7 mouse cellular contexts compared by ENCODE assay signal in genomic region chr6:135362459-135363159, GRCm38 (mm10). TPM values are rescaled to one million over a fixed set of nuclear protein-coding genes. Genes with fewer than 3 reads are reported as not detected.
DNase-seq lines count a peak whose midpoint lies in the region; ATAC-seq and TF ChIP-seq lines count a peak whose summit lies in the region.

Emp1 (plus strand) TSS chr6:135362545.

- H3K36me3 ChIP-seq in hindbrain, postnatal 0 days (ENCODE audit: insufficient read depth, low read length) = no peaks in the 10 kb centered on the region
- no peaks in the 10 kb centered on the region for H3K36me3 ChIP-seq in midbrain, embryonic 13.5 days
- no peaks in the 10 kb centered on the region for H3K36me3 ChIP-seq in stomach, embryonic 14.5 days (ENCODE audit: control insufficient read depth, insufficient read depth, low read length)

- H3K9me3 ChIP-seq in hindbrain, postnatal 0 days (ENCODE audit: low read length) = no peaks in the 10 kb centered on the region
- H3K9me3 ChIP-seq in midbrain, embryonic 13.5 days = no peaks in the 10 kb centered on the region
- no peaks in the 10 kb centered on the region for H3K9me3 ChIP-seq in stomach, embryonic 14.5 days (ENCODE audit: control insufficient read depth, low read depth, low read length)

- no peaks in the 10 kb centered on the region for H3K27me3 ChIP-seq in hindbrain, postnatal 0 days (ENCODE audit: insufficient read depth, low read length)
- no peaks in the 10 kb centered on the region for H3K27me3 ChIP-seq in midbrain, embryonic 13.5 days
- H3K27me3 ChIP-seq in stomach, embryonic 14.5 days (ENCODE audit: control insufficient read depth, insufficient read depth, low read length) = no peaks in the 10 kb centered on the region

- intact Hi-C loops in gastrocnemius, postnatal 36 days (cut with DNase I) = no loop called here
- intact Hi-C loops in left cerebral cortex, postnatal 36 days (cut with DNase I) = loop anchor here (5.0 kb wide), 1 partner anchor 45 kb away; no protein-coding TSS in a partner anchor

- ATAC-seq in hindbrain, postnatal 0 days = no peak
- peak; percentile 45; the same call in 1 of the 2 replicates for ATAC-seq in midbrain, embryonic 13.5 days
- peak; percentile 38 for ATAC-seq in stomach, embryonic 14.5 days (ENCODE audit: insufficient number of reproducible peaks, insufficient read depth, low FRiP score, low read depth)

- no peak for TF ChIP-seq CTCF in hindbrain, postnatal 0 days (IDR thresholded peaks at IDR 0.05; ENCODE audit: low read depth)

- peak within 1 kb of the TSS; percentile 41 for H3K4me2 ChIP-seq in hindbrain, postnatal 0 days (ENCODE audit: low read depth, low read length)
- no peak within 1 kb of the TSS; the same call in 1 of the 2 replicates for H3K4me2 ChIP-seq in midbrain, embryonic 13.5 days (replicated peaks)
- peak within 1 kb of the TSS; percentile 39 for H3K4me2 ChIP-seq in stomach, embryonic 14.5 days (replicated peaks; ENCODE audit: low read depth, low read length)

- DNase-seq in Muller cell, postnatal 12 days (ENCODE audit: inconsistent ontology term) = peak; percentile 96
- DNase-seq in adrenal gland, postnatal 4 days (ENCODE audit: low spot score in 2 of 2) = peak in 1 of 2 experiments; percentile 56
- peak; percentile 84 to 90 for DNase-seq in gastrocnemius, postnatal 36 days
- DNase-seq in hindbrain, postnatal 0 days (ENCODE audit: low spot score) = peak; percentile 67
- DNase-seq in left cerebral cortex, postnatal 36 days (ENCODE audit: low spot score in 2 of 2) = peak; percentile 60 to 67

- peak within 1 kb of the TSS; percentile 22; the same call in 1 of the 2 replicates for H3K9ac ChIP-seq in hindbrain, postnatal 0 days (replicated peaks; ENCODE audit: low read length)
- no peak within 1 kb of the TSS; the same call in 1 of the 2 replicates for H3K9ac ChIP-seq in midbrain, embryonic 13.5 days (replicated peaks)
- peak within 1 kb of the TSS; percentile 25 for H3K9ac ChIP-seq in stomach, embryonic 14.5 days (replicated peaks; ENCODE audit: low read depth, low read length)

- WGBS in hindbrain, postnatal 0 days = 22% methylated on average over 13 of the region's 13 CpGs
- 37% methylated on average over 13 of the region's 13 CpGs for WGBS in midbrain, embryonic 13.5 days
- 17% methylated on average over 13 of the region's 13 CpGs for WGBS in stomach, embryonic 14.5 days

- peaks cover 10% of the 10 kb centered on the region for H3K4me1 ChIP-seq in hindbrain, postnatal 0 days (ENCODE audit: insufficient read depth, low read length)
- H3K4me1 ChIP-seq in midbrain, embryonic 13.5 days (replicated peaks) = peaks cover 5% of the 10 kb centered on the region
- peaks cover 16% of the 10 kb centered on the region; the same call in 1 of the 2 replicates for H3K4me1 ChIP-seq in stomach, embryonic 14.5 days (ENCODE audit: control insufficient read depth, insufficient read depth, low read length)

- H3K4me3 ChIP-seq in hindbrain, postnatal 0 days (ENCODE audit: low read length) = peak within 1 kb of the TSS; percentile 19
- no peak within 1 kb of the TSS for H3K4me3 ChIP-seq in midbrain, embryonic 13.5 days (replicated peaks)
- H3K4me3 ChIP-seq in stomach, embryonic 14.5 days (ENCODE audit: low read depth, low read length) = peak within 1 kb of the TSS; percentile 38

- H3K27ac ChIP-seq in hindbrain, postnatal 0 days = peak within 1 kb of the TSS; percentile 38; the same call in 1 of the 2 replicates
- no peak within 1 kb of the TSS for H3K27ac ChIP-seq in midbrain, embryonic 13.5 days
- H3K27ac ChIP-seq in stomach, embryonic 14.5 days (ENCODE audit: low read length) = peak within 1 kb of the TSS; percentile 91

RNA-seq across cellular contexts. Expression of gene Emp1, which starts in this region (rescaled TPM):
- 100 to 1,000 TPM; 110 to 112 TPM for total RNA-seq in adrenal gland, postnatal 4 days (2021)
- 10 to 100 TPM; 25.5 to 34.9 TPM for total RNA-seq in gastrocnemius, postnatal 36 days (2021)
- 40.2 and 53.2 TPM in 2 replicates for total RNA-seq in hindbrain, postnatal 0 days (2014; rRNA removed)
- polyA plus RNA-seq in hindbrain, postnatal 0 days (2015; fragmentation: Nextera tagmentation; extraction: Ambion mirVana) = 7.8 and 8.6 TPM in 2 replicates
- 1 to 10 TPM; 1.3 to 3.7 TPM for total RNA-seq in left cerebral cortex, postnatal 36 days (2021)
- polyA plus RNA-seq in midbrain, embryonic 13.5 days (2015; fragmentation: Nextera tagmentation; extraction: Ambion mirVana) = 6.7 and 9.2 TPM in 2 replicates
- polyA plus RNA-seq in stomach, embryonic 14.5 days (2014; fragmentation: Nextera tagmentation; extraction: Ambion mirVana) = 28.8 and 32.1 TPM in 2 replicates
